Mouse (Mus musculus): Measurements from ENCODE around the gene Alg13.
A peak's percentile ranks its signal among the peaks of the same experiment; 100 is the strongest.

Gene Alg13

DNA sequence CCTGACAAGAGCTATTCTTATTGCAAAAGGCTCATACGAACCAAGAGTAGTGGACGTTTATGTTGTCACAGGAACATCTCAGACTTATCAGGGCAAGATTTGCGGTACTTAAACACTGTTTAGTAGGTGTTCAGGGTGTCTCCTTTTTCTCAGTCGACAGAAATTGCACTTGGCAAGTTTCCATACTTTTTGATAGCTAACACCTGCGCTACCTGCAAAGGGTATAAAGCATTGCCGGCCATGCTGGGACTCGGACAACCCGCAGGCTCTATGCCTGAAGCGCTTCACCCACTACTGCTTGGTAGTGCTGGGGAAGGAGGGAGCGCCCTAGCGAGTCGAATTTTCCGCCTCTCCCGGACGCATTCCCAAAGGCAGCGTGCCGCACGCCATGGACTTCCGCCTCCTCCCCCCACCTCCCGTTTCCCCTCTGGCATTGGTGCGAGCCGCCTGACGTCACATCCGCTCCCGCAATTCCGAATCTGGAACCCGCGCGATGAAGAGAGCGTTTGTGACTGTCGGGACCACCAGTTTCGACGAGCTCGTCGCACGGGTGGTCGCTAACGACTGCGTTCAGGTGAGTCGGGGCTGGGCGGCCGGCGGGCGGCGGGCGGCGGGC, at the start of gene Alg13:
Gene Alg13 (plus strand): TSS at position 257 of the 616 bp plus-strand sequence.
- peak; percentile 79 for DNase-seq

DNA sequence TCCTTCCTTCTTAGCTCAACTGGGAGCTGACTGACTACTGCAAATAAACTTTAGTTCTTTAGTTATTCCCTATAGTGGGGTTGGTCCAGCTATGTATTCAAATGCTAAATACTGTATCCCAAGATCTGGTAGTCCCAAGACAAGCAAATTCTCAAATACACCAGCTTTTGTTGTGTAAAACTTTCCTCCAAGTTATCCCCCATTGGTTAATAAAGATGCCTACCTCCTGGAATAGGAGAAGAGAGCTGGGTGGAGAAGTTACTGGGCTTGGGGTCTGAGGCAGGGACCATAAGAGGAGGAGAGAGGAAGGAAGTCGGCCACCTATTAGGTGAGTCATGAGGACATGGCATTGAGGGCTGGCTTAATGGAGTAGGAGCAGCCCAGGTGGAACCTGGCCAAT, 49.0 kb upstream of the Alg13 start:
- no peak for DNase-seq

DNA sequence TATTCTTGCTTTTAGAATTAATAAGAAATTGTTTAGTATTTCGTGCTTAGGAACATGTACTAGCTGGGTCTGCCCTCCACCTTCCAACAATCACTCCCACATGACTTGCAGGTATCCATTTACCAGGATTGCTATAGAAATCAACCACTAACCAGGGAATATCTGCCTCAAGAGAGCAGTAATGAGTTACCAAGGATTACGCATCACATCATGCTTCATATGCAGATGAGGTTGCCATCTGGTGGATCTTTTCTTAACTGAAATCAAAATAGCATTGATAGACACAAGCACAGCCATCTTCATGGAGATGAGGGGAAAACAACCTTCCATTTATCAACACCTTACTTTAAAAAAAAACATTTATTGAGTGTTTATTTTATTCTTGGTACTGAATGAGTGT, 16.1 kb upstream of the Alg13 start:
- no peak for DNase-seq

DNA sequence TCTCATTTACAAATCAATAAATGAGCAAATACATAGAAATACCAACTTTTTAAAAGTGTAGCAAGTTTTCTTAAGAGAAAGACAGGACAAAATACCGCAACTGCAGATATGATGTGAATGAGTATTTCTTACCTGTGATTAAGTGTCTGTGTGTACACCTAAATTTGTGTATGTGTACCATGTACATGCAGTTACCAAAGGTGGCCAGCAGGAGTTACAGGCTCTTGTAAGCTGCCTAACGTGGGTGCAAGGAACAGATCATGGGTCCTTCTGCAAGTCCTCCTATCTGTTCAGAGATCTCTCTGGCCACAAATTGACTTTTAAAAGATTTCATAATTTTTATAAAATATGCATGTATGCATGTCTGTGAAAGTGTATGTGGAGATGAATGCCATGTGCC, 11.9 kb upstream of the Alg13 start:
- no peak for DNase-seq

DNA sequence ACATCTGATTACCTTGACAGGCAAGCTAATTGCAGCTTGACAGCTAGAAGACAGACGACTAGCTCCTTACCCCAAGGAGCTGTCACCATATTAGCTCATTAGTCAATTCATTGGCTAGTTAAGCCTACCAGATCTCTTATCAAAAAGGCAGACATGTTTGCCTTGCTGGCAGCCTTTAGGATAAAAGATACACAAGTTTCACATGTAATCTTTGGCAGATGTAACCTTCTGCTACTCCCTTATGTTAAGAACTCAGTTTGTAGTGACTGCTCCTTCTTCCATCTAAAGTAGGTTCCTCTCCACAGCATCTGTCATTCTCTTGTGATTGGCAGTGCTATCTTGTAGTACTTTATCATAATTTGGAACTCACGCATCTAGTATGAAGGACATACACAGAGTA, 3.6 kb upstream of the Alg13 start:
- DNase-seq, result no peak

DNA sequence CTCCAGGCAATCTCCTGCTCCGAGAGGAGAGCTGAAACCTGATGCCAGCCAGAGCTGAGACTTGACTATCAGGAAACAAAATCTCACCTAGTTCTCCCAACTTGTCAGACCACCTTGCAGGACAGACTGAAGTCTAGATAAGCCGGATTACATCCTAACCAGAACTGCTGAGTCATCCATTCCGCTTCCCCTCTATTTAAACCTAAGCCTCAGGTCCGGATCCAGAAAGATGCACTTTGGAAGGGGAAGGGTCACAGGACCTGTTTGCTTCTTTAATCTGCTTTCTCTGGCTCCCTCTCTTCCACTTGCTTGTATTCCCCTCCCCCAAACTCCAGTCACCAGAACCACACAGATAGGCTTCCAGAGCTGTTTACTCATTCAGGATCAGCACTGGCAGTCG, 2.6 kb upstream of the Alg13 start:
- no peak for DNase-seq

DNA sequence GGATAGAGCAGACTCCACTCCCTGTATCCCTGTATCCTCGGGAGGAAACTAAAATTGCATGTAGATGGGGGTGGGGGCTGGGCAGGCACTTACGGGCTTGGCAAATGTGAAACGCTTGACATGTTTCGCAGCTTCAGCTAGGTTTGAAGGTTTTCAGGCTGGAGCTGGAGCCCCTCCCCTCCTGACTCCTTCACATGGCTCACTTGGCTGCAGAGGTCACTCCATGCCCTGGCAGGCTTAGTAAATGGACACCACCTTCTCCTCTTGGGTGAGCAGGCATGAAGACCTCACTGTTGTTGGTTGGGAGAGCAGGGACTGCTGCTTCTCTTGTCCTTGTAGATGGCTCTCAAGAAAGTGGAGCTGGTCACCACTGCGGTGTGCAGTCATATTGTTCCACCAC, 1.6 kb upstream of the Alg13 start:
- peak; percentile 8 for DNase-seq

DNA sequence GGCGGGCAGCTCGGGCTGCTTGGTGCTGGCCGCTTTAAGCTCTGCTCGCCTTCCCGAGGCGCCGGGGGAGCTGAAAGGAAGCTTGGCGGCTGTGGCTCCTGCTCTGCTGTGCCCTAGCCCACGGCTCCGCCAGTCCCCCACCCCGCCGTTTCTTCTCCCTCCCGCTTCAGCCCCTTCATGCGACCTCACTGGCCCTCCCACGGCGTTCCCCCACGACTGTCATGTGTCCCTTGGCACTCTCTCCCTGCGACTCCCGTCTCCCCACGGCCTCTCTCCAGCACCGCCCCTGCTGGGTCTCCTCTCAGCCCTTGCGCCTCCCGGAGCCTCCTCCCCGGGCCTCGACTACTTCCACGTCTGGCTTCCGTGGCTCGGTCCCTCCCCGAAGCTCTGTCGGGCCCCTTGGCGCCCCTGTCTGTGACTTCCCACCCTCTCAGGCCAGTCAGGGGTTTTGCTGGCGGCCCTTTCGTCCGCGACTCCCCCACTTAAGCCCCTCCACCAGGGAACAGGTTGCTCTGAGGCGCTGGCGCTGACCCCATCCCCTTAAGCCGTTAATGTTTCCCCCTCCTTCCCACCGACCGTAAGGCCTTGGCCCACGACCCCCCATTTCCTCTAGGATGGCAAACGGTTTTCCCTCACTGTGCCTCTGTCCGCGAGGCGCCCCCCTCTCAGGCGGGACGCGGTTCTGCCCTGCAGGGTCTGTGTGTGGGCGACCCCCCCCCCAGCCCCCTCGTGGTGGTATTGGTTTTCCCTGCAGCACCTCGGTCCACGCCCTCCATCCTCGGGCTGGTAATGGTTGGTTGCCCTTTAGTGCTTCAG, 768 bp downstream of the Alg13 start:
- DNase-seq, result no peak

DNA sequence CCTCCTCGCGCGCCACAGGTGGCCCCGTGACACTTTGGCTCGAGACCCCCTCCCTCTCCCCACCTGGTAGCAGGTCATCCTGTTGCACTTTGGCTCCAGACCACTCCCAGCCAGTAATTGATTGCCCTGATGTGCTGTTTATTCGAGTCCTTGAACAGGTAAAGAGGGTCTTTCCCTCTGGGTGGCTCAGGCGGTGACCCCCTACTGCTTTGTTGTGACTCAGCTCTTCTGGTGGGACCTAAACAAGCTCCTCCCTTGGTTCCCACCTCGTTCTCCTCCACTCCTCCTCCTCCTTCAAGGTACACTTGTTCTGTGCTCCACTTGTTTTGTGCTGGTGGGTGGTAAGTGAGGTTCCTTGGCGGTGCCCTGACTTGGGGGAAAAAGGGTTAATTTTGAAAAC, 1.8 kb downstream of the Alg13 start:
- DNase-seq, result no peak

DNA sequence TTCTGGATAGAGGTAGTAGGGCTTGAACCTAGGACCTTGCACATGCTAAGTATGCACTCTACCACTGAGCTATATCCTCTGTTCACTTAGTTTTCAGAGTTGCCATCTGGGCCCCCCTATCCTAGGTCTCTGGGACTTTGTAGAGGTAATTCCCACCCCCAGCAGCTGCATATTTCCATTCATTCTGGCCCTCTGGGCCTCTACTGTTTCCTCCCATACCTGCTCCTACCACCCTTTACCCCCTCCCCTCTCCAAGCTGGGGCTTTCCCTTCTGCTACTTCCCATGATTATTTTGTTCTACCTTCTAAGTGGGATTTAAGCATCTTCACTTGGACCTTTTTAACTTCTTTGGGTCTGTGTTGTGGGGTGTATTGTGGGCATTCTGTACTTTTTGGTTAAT, 7.8 kb downstream of the Alg13 start:
- DNase-seq, result no peak

DNA sequence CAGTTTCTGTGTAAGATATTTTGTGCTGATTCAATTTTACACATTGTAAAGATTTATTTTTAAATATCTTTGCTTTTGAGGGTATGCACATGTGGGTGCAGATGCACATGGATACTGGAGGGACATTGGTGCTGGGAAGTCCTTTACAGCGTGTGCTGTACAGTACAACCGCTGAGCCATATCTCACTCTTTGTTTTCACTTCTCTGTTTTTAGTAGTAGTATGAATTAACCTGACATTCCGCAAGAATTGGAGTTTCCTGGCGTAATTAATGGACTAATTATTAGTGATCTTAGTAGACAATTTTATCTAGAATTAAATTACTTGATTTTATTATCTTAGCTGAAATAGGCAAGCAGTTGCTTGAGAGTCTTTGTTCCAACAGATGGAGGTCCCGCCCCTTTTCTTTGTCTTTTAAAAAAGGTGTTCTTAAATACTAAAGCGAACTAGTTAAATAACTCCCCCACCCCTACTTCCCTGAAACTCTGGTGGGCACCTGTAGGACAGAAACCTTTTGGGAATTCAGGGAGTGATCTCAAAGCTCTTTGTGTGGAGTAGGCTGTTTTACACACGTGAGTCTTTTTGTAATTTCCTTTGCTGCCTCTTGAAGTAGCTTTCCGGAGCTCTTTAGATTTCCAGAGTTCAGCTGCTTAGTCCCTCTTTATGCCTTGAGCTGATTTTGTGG, 17.9 kb downstream of the Alg13 start:
- no peak for DNase-seq

DNA sequence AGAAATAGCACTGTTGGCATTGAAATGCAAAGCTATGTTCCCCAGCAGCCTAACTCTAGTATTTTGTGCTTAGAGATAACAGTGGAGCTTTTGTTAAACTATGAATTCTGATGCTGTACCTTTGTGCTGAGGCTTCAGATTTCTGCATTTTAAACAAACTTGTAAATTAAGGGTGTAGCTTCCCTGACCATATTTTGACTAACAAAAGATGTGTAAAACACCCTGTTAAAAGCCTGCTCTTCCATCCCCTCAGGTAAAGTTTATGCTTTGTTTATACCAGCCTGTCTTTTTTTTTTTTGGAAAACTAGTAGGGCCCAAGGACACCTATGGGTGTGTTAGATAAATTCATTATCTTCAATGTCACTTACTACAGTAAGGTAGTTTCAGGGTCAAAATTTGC, 20.3 kb downstream of the Alg13 start:
- no peak for DNase-seq

DNA sequence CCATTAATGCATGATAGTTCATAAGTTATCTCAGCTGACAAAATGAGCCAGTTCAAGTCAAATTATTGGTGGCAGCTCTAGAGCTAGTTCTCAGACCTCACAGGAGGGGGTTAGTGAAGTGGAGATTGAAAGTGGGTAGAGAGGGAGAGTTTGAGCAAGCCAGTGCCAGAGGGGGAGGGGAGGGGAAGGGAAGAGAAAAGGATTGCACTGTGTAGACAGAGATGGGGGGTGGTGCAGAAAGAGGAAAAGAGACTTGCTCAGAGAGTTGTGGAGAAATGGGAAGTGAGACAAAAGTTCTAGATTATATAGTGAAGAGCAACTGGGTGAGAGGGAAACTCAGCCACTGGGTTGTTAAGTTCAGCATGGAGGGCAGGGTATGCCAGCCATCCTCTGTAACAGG, 20.8 kb downstream of the Alg13 start:
- no peak for DNase-seq

DNA sequence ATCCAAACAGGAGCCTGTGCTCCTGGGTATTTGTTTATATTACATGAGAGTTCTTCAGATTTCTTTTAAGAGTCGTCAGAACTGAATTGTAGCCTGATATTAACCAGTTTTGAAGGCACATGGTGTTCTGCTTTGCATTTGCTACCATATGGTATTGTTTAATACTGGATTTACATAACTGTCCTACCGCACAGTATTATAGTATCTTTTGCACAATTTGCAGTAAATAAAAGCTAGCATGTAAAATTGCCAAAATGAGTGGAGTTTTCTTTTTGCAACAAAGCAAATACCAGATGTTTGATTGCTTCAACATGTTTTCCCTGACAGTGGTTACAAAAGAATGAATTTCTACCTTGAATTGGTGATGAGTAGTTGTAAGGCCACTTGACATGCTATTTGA, 56.6 kb downstream of the Alg13 start:
- DNase-seq, result no peak

DNA sequence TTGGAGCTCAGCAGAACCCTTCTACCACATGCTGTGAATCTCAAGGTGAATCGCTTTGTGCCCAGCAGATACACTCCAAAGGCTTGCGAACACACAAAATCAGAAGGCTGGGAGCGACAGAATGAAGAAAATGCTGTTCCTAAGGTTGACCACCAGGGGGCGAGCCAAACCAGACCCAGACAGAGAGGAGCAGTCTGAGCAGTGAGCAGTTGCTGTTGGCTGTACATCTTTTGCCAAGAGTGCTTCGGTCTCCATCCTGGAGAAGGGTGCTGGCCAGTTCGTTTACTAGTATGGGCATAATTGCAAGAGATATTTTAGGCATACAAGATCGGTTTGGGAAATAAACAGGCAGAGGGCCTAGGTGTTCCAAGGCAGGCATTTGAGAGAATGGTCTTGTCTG, 85.9 kb downstream of the Alg13 start:
- peak; percentile 25 for DNase-seq

DNA sequence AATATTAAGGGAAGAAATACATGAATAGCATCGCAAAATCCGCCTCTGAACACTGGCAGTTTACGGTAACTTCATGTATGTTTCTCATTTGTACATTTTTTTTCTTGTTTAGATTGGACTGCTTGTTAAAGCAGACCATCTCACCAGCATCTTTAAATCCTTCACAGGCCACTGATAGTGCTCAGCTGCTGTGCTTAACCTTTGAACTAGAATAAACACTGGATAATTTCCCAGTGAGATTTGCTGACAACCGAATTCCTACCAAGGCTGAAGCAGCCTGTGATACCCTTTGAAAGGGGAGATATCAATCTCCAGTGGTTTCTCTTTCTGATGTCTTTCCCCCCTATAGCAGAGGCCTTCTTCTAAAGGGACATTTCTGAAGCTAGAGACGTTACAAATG, 90.4 kb downstream of the Alg13 start:
- no peak for DNase-seq

DNA sequence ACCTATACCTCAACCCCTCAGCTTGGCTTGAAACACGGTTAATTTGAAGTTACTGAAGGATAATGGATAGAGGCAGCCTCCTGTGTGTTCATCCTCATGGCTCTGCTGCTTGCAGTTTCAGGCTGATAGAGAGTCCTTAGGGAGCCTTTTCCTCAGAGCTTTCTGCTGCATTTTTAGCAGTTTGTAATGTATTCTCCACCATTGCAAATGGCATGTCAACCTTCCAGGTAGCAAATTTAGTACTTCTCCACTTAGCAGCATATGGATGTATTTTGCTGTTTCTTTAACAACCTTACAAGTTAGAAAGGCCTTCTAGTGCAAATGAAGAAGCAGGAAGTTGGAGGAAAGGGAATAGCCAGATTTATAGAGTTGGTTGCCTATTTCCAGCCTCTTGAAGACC, 102.7 kb downstream of the Alg13 start:
- DNase-seq, result no peak

DNA sequence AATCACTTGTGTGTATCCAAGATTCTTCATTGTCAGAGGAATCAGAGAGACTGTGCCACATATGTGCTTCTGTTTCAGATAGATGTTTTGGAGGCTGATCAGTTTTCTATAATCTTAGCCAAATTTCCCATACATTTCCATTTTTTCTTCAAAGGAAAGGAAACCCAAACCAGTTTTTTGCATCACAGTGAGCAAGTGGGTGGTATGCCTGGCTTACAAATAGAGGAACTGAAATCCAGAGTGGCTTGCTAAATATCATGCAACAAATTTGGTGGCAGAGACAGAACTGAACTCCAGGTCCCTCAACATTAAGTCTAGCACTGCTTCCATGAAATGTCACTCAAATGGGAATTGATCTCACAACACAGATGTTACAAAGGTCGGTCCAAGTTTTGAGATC, 103.5 kb downstream of the Alg13 start:
- no peak for DNase-seq

DNA sequence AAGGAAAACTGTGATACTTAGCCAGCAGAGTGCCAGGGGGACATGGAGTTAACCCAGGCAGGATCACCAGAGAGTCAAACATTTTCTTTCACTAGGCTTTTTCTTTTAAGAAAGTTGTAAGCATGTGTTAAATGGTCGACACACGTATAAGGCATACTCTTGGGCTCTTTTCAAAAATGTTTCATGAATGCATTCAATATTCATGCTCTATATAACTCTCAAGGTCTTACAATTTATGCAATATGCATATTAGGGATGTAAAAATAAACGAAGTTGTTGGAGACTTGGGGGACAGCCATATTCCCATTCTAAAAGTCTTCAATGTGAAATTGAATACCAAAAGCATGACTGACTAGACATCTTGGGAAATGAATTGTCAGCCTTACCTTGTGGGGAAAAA, 106.2 kb downstream of the Alg13 start:
- DNase-seq, result no peak
